ENCODE assay signal across 8 mouse cellular contexts in genomic region chr11:60220291-60220804, GRCm38 (mm10). TPM values are rescaled to one million over a fixed set of nuclear protein-coding genes. Genes with fewer than 3 reads are reported as not detected.
A peak's percentile ranks its signal among the peaks of the same experiment; 100 is the strongest.
DNase-seq lines count a peak whose midpoint lies in the region; ATAC-seq lines count a peak whose summit lies in the region.

No protein-coding gene starts in this region.

- ATAC-seq in inflammation-experienced regulatory T-cells, adult 6 months, result peak; percentile 75
- peak; percentile 66 for ATAC-seq in megakaryocyte progenitor cell, adult 5-6 weeks (replicated peaks; ENCODE audit: poor library complexity)

- DNase-seq in adrenal gland, adult (ENCODE audit: inconsistent age in 2 of 2, low spot score in 1 of 2), result peak; percentile 94 to 100
- peak; percentile 96 for DNase-seq in embryo, embryonic 10.5 days (ENCODE audit: low spot score)
- DNase-seq in gastrocnemius, postnatal 14 days, result peak; percentile 90
- peak; percentile 71 to 90 for DNase-seq in left cerebral cortex, postnatal 10 days (ENCODE audit: extremely low spot score in 1 of 2, low spot score in 2 of 2)
- DNase-seq in right cerebral cortex, postnatal 10 days (ENCODE audit: low spot score in 2 of 2), result peak; percentile 89 to 91
- DNase-seq in urinary bladder, postnatal 14 days (ENCODE audit: low spot score), result peak; percentile 93

- intact Hi-C loops in gastrocnemius, postnatal 14 days (cut with DNase I; ENCODE audit: low total_unique reads), result no loop called here
- intact Hi-C loops in left cerebral cortex, postnatal 10 days (cut with DNase I), result no loop called here

RNA-seq across cellular contexts. Expression of gene Srebf1, which starts 2.0 kb away (rescaled TPM):
- total RNA-seq in gastrocnemius, postnatal 14 days (2021), result 10 to 100 TPM; 20.9 to 24.5 TPM
- 10 to 100 TPM; 21.7 to 26.7 (median 24.3) TPM for polyA plus RNA-seq in inflammation-experienced regulatory T-cells, adult 6 months (2017; shearing (Covaris generic))
- 10 to 100 TPM; 41.5 to 43.0 TPM for total RNA-seq in left cerebral cortex, postnatal 10 days (2021)
- 20.9 and 23.3 TPM in 2 replicates for total RNA-seq in megakaryocyte progenitor cell, adult 5-6 weeks (2015)
- total RNA-seq in megakaryocyte progenitor cell, adult 5-6 weeks (2017), result 20.6 and 29.3 TPM in 2 replicates

Comparison
In these comparisons a context has a peak if more than half of its experiments do, and no peak if none do; other contexts are left out.
1. Peak in every context shown above with its lines: DNase-seq and ATAC-seq.